Mouse (Mus musculus) midbrain, embryonic 16.5 days (tissue): ENCODE data around the gene Ero1lb. TPM values are rescaled to one million over a fixed set of nuclear protein-coding genes. Genes with fewer than 3 reads are reported as not detected.
"Not testable (repeated sequence)": the region's sequence is repeated elsewhere in the genome, so short reads cannot be mapped to it uniquely, and the experiment has no call there.

Source experiments
- ATAC-seq: fragments of 200-750 bp; cut with Nextera tagmentation; 2 replicates; pipeline ENCODE4 v1.8.0; 2017; ENCODE audit warnings: moderate TSS enrichment
- H3K27ac ChIP-seq: fragments of 300-500 bp; sonication (generic); 2 replicates; pipeline ENCODE4 v1.5.1; 2014; ENCODE audit warnings: mild to moderate bottlenecking, low read length, mixed read lengths
- H3K27me3 ChIP-seq: fragments of 300-500 bp; sonication (generic); 2 replicates; pipeline ENCODE4 v1.6.1; 2014; ENCODE audit warnings: low read depth, low read length, mixed read lengths; ENCODE audit not compliant: control insufficient read depth, insufficient read depth
- H3K36me3 ChIP-seq: fragments of 300-500 bp; sonication (generic); 2 replicates; pipeline ENCODE4 v1.6.1; 2014; ENCODE audit warnings: mild to moderate bottlenecking, low read length, moderate library complexity, mixed read lengths; ENCODE audit not compliant: control insufficient read depth, insufficient read depth
- H3K4me1 ChIP-seq: fragments of 300-500 bp; sonication (generic); 2 replicates; pipeline ENCODE4 v1.6.1; 2014; ENCODE audit warnings: mild to moderate bottlenecking, low read length, mixed read lengths; ENCODE audit not compliant: control insufficient read depth, insufficient read depth
- H3K4me2 ChIP-seq: fragments of 300-500 bp; sonication (generic); 2 replicates; pipeline ENCODE4 v1.6.1; 2014; ENCODE audit warnings: mild to moderate bottlenecking, low read length, mixed read lengths
- H3K4me3 ChIP-seq: fragments of 300-500 bp; sonication (generic); 2 replicates; pipeline ENCODE4 v1.5.1; 2014; ENCODE audit warnings: low read depth, mild to moderate bottlenecking, low read length, moderate library complexity, mixed read lengths
- H3K9ac ChIP-seq: fragments of 300-500 bp; sonication (generic); 2 replicates; pipeline ENCODE4 v1.6.1; 2014; ENCODE audit warnings: low read depth, low read length, mixed read lengths
- H3K9me3 ChIP-seq: fragments of 300-500 bp; sonication (generic); replicated peaks from 2 replicates; pipeline ENCODE4 v1.6.1; 2014; ENCODE audit warnings: mild to moderate bottlenecking, low read length, mixed read lengths; ENCODE audit not compliant: control insufficient read depth, poor library complexity, severe bottlenecking
- WGBS: fragments of 180-500 bp; shearing (Covaris S2); extraction: QIAGEN DNeasy Blood & Tissue Kit; methylation state at CpG from one replicate; pipeline ENCODE4 v1.1.7; 2014; 5-methylcytosine and 5-hydroxymethylcytosine counted together
- polyA plus RNA-seq: library from polyadenylated mRNA; unstranded; fragments of >200 nt; fragmentation: Nextera tagmentation; extraction: Ambion mirVana; gene quantifications from 2 replicates; pipeline ENCODE4 v1.2.1, GENCODE M21; 2015

Ero1lb gene
- polyA plus RNA-seq, 1 experiment from 2014 or later: 17.1 TPM

DNA sequence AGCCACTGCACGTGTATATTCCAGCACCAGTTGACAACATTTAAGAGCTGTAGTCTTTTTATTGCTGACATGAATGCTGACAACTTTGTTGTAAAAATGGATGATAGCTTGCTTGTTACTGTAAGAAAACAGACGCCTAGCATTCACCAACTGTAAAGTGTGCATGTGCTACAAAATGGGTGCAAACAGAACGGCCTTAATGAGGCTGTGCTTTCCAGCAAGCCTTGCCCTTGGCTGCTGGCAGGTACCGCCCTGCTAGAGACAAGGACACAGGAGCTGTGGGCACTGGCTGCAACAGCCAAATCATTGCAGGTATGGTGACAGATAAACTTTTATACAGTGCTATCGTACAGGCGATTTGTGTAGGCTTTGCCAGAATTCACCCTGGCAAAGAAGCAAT, 48.4 kb downstream of the Ero1lb start:
- not testable (repeated sequence) for H3K9ac ChIP-seq, H3K36me3 ChIP-seq, H3K4me2 ChIP-seq, H3K4me1 ChIP-seq, H3K27me3 ChIP-seq, H3K27ac ChIP-seq, H3K4me3 ChIP-seq, ATAC-seq, H3K9me3 ChIP-seq
- WGBS: 97% methylated on average over 5 of the region's 6 CpGs

DNA sequence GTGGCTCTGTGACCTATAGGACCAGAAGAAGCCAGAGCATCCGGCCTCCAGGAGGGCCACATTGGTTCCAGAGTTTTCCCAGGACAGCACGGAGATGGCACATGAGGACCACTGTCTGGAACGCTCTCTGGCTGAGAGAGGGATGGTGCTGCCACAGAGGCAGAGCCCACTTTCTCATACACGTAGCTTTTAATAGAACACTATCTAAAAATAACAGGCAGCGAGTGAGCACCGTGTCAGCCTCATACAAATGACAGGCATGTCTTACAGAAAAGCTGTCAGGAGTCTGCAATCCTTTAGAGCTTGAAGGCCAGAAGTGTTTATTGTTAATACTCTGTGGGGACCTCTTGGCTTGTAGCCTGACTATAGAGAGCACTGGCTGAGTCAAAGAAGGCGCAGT, 48.9 kb downstream of the Ero1lb start:
- not testable (repeated sequence) for H3K9me3 ChIP-seq, H3K36me3 ChIP-seq, ATAC-seq, H3K4me1 ChIP-seq, H3K4me3 ChIP-seq, H3K27ac ChIP-seq, H3K27me3 ChIP-seq, H3K9ac ChIP-seq, H3K4me2 ChIP-seq
- 90% methylated on average over 7 of the region's 7 CpGs for WGBS

DNA sequence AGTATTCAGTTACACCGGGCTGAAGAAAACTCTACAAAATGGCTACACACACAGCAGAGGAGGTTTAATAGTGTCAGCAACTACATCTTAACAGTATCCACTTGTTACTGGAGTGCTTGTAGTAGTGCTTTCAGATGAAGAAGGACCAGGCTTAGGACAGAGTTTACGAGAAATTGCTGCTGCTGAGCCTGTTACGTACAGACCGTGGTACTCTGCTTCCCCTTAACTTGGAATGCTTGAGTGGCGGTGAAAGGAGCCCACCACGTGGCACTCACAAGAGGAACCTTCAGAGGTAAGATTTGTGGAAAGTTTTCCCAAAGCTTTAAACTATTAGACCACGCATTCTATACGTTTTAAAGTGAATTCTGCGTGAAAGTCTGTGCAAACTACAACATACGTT, 49.3 kb downstream of the Ero1lb start:
- not testable (repeated sequence) for ATAC-seq, H3K4me1 ChIP-seq, H3K36me3 ChIP-seq, H3K27me3 ChIP-seq, H3K9ac ChIP-seq, H3K27ac ChIP-seq, H3K4me3 ChIP-seq, H3K4me2 ChIP-seq, H3K9me3 ChIP-seq
- 95% methylated on average over 10 of the region's 10 CpGs for WGBS

DNA sequence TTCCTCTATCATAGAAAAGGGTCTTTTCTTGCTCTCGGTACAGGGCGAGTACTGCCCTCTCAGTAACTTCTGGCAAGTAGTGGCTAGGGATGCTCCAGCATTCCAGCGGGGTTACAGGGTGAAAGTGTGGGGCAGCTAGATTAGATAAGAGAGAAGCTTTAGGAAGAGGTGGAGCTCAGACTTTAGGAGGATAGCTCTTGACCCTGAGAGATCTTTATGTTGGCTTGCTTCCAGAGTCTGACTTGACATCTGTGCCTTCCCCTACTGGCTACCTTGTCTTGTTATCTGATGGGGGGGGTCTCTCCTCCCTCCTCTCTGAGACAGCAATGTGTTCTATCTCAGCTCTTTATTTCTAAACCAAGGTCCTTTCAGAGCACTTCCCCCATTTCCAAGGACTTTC, 50.8 kb downstream of the Ero1lb start:
- 91% methylated on average over 3 of the region's 3 CpGs for WGBS
- not testable (repeated sequence) for H3K27me3 ChIP-seq, ATAC-seq, H3K9ac ChIP-seq, H3K4me2 ChIP-seq, H3K4me3 ChIP-seq, H3K36me3 ChIP-seq, H3K27ac ChIP-seq, H3K9me3 ChIP-seq, H3K4me1 ChIP-seq

DNA sequence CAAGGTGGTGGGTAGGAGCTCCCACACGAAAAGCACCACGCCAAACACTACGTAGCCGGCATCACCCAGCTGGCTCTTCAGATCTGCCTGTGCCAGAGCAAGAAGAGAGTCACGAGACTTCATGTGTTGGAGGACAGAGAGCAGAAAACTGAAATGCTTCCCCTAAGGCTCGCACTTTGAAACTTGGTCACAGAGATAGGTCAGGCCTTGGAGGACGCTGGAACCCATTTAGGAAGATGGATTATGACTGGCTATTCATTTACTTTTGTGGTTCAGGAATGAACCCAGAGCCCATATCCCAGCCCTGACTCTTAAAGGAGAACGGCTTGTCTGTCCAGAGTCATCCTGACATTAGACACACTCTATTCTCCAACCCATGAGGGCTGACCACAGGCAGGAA, 54.1 kb downstream of the Ero1lb start:
- not testable (repeated sequence) for H3K4me2 ChIP-seq, H3K4me1 ChIP-seq, ATAC-seq, H3K27me3 ChIP-seq, H3K9ac ChIP-seq, H3K36me3 ChIP-seq, H3K9me3 ChIP-seq, H3K4me3 ChIP-seq, H3K27ac ChIP-seq
- WGBS: 99% methylated on average over 8 of the region's 8 CpGs

DNA sequence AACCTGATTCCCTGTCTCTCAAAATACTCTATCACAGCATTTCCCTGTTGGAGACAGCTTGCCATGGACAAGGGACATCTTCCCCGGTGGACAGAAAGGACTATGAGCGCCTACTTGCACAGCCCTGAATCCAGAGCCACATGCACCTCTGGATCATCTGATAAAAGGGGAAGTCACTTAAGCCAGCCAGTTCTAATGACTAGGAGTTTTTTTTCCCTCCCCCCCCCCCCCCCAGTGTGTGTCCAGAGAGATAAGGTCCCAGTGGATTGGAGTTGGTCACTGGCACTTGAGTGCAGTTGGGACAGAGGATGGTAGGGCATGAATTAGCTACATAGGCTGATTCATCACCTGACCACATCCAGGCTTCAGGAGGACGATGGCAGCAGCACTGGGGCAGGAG, 60.4 kb downstream of the Ero1lb start:
- H3K4me3 ChIP-seq, H3K27me3 ChIP-seq, ATAC-seq, H3K9me3 ChIP-seq, H3K36me3 ChIP-seq, H3K4me1 ChIP-seq, H3K4me2 ChIP-seq, H3K27ac ChIP-seq, H3K9ac ChIP-seq: not testable (repeated sequence)
- 94% methylated on average over 3 of the region's 3 CpGs for WGBS

DNA sequence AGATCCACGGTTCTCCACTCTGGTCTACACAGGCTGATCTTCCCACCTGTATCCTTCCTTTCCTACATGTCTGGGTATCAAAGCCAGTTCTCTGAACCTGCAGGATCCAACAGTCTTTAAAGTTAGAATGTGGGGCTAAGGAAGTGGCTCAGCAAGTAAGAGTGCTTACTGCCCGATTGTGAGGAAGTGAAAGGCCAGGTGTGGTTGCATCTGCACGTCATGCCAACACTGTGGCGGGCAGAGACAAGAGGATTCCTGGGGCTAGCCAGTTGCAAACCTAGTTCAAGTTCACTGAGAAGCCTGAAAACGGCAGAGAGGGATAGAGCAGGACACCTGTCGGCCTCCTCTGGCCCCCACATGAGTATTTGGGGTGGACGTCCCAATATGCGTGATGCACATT, 62.1 kb downstream of the Ero1lb start:
- H3K4me2 ChIP-seq, ATAC-seq, H3K36me3 ChIP-seq, H3K27ac ChIP-seq, H3K27me3 ChIP-seq, H3K4me1 ChIP-seq, H3K9me3 ChIP-seq, H3K4me3 ChIP-seq, H3K9ac ChIP-seq: not testable (repeated sequence)
- WGBS: 97% methylated on average over 8 of the region's 8 CpGs

GRCm38 (mm10) chr13:12628181-12628580, 62.5 kb downstream of the Ero1lb start:
- WGBS: 90% methylated on average over 5 of the region's 5 CpGs
- H3K27me3 ChIP-seq, H3K4me1 ChIP-seq, H3K9me3 ChIP-seq, H3K27ac ChIP-seq, H3K4me3 ChIP-seq, H3K36me3 ChIP-seq, H3K9ac ChIP-seq, H3K4me2 ChIP-seq, ATAC-seq: not testable (repeated sequence)

GRCm38 (mm10) chr13:12630252-12630651, 64.6 kb downstream of the Ero1lb start:
- H3K36me3 ChIP-seq, ATAC-seq, H3K4me1 ChIP-seq, H3K9me3 ChIP-seq, H3K27ac ChIP-seq, H3K9ac ChIP-seq, H3K4me2 ChIP-seq, H3K4me3 ChIP-seq, H3K27me3 ChIP-seq: not testable (repeated sequence)
- 95% methylated on average over 5 of the region's 5 CpGs for WGBS
